Mouse (Mus musculus) myocyte (in vitro differentiated cells): ENCODE data around the gene Asic2.

ENCODE experiments used
- POLR2A ChIP-seq: IDR thresholded peaks from one replicate; pipeline ENCODE4 v1.6.1; 2011; ENCODE audit warnings: low read depth, mild to moderate bottlenecking, control low read depth, moderate library complexity; ENCODE audit not compliant: insufficient read length
- POLR2AphosphoS2 ChIP-seq: IDR thresholded peaks from one replicate; pipeline ENCODE4 v1.6.1; 2011; ENCODE audit warnings: low read depth, control low read depth; ENCODE audit not compliant: insufficient read length
- SRF ChIP-seq: IDR thresholded peaks from one replicate; pipeline ENCODE4 v1.6.1; 2011; ENCODE audit warnings: low read depth; ENCODE audit not compliant: control insufficient read depth, insufficient read length
- TCF12 ChIP-seq: IDR thresholded peaks from one replicate; pipeline ENCODE4 v1.6.1; 2011; ENCODE audit warnings: mild to moderate bottlenecking, control low read depth; ENCODE audit not compliant: poor library complexity, insufficient read depth, severe bottlenecking

- TF ChIP-seq POLR2A (no peak), TCF12 (no peak), SRF (no peak), POLR2AphosphoS2 (no peak)
Observed at GRCm38 (mm10) chr11:81100829-81101228, 867.4 kb downstream of the Asic2 start.
